Mouse (Mus musculus) heart, postnatal 0 days (tissue): ENCODE data around the gene Tspoap1. TPM values are rescaled to one million over a fixed set of nuclear protein-coding genes. Genes with fewer than 3 reads are reported as not detected.

ENCODE experiments used
- ATAC-seq: fragments of 200-750 bp; cut with Nextera tagmentation; 2 replicates; pipeline ENCODE4 v1.8.0; 2017; ENCODE audit warnings: low read depth, moderate number of reproducible peaks, moderate library complexity; ENCODE audit not compliant: insufficient read depth
- DNase-seq: peaks from one replicate; pipeline ENCODE4 v3.0.0-alpha.2; 2016; ENCODE audit warnings: low spot score
- H3K27ac ChIP-seq: fragments of 300-500 bp; sonication (generic); 2 replicates; pipeline ENCODE4 v1.5.1; 2014; ENCODE audit warnings: low read depth, mild to moderate bottlenecking
- H3K27me3 ChIP-seq: fragments of 300-500 bp; sonication (generic); 2 replicates; pipeline ENCODE4 v1.6.1; 2014; ENCODE audit warnings: low read length, mixed read lengths; ENCODE audit not compliant: control insufficient read depth, insufficient read depth
- H3K36me3 ChIP-seq: fragments of 300-500 bp; sonication (generic); replicated peaks from 2 replicates; pipeline ENCODE4 v1.6.1; 2014; ENCODE audit warnings: low read length, mixed read lengths; ENCODE audit not compliant: control insufficient read depth, insufficient read depth
- H3K4me1 ChIP-seq: fragments of 300-500 bp; sonication (generic); 2 replicates; pipeline ENCODE4 v1.6.1; 2014; ENCODE audit warnings: antibody characterized with exemption; ENCODE audit not compliant: control insufficient read depth, insufficient read depth
- H3K4me2 ChIP-seq: fragments of 300-500 bp; sonication (generic); 2 replicates; pipeline ENCODE4 v1.6.1; 2014; ENCODE audit warnings: low read depth, mild to moderate bottlenecking, low read length, moderate library complexity
- H3K4me3 ChIP-seq: fragments of 300-500 bp; sonication (generic); 2 replicates; pipeline ENCODE4 v1.5.1; 2014; ENCODE audit warnings: low read depth, low read length
- H3K9ac ChIP-seq: fragments of 300-500 bp; sonication (generic); replicated peaks from 2 replicates; pipeline ENCODE4 v1.6.1; 2014; ENCODE audit warnings: low read depth, low read length, mixed read lengths
- H3K9me3 ChIP-seq: fragments of 300-500 bp; sonication (generic); replicated peaks from 2 replicates; pipeline ENCODE4 v1.6.1; 2016; ENCODE audit warnings: low read length; ENCODE audit not compliant: control insufficient read depth
- CTCF ChIP-seq: IDR thresholded peaks from 2 replicates; pipeline ENCODE4 v1.5.1; 2016; ENCODE audit warnings: antibody characterized with exemption, control low read depth, low read depth
- EP300 ChIP-seq: IDR thresholded peaks from 2 replicates; pipeline ENCODE4 v1.6.1; 2016; ENCODE audit warnings: antibody characterized with exemption, low read depth
- WGBS: fragments of 180-500 bp; shearing (Covaris S2); extraction: QIAGEN DNeasy Blood & Tissue Kit; methylation state at CpG from one replicate; pipeline ENCODE4 v1.1.7; 2014; 5-methylcytosine and 5-hydroxymethylcytosine counted together
- polyA plus RNA-seq: library from polyadenylated mRNA; unstranded; fragments of >200 nt; fragmentation: Nextera tagmentation; extraction: Ambion mirVana; gene quantifications from 2 replicates; pipeline ENCODE4 v1.2.1, GENCODE M21; 2015
- total RNA-seq: library from RNA; depleted of rRNA; stranded (reverse); fragments of >200 nt; gene quantifications from 2 replicates; pipeline ENCODE4 v1.2.3, GENCODE M21; 2014; ENCODE audit warnings: low replicate concordance

The Tspoap1 gene
- total and polyA plus RNA-seq, 2 experiments from 2014 or later = not detected

DNA sequence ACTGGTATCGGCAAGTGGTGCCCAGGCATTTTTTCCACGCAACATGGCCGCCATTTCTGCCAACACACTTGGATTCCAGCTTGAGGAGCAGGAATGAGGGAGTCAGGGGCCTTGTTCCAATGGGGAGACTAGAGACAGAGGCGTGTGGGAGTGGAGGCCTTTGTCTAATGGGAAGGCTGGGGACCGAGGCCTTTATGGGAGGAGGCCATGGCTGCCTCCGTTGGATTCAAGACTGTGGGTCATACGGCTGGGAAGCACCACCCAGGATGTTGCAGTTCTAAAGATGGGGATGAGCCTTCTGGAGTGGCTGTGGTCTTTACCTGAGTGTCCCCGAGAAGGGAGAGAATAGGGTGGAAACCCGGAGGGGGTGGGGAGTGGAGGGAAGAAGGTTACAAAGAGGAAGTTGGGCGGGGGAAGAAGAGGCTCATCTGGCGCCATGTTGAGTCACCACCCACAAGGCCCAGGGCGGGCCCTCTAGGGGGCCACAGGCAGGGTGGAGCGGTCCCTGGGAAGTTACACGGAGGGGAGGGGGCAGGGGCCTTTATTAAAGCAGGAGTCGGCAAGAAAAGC is 4.0 kb upstream of the Tspoap1 start:
- Histone ChIP-seq H3K4me3 (peak overlapping the region; percentile 37), H3K4me1 (no peaks in the 10 kb centered on the region), H3K27ac (no peak overlapping the region; the same call in 1 of the 2 replicates), H3K9ac (no peak overlapping the region; the same call in 1 of the 2 replicates), H3K36me3 (no peaks in the 10 kb centered on the region), H3K27me3 (peaks cover 20% of the 10 kb centered on the region), H3K9me3 (no peaks in the 10 kb centered on the region), H3K4me2 (no peak overlapping the region)
- 81% methylated on average over 15 of the region's 15 CpGs for WGBS
- no peak for DNase-seq
- no peak for ATAC-seq
- TF ChIP-seq EP300 = no peak
- TF ChIP-seq CTCF = no peak

- Histone ChIP-seq H3K9ac (no peak overlapping the region), H3K27me3 (peaks cover 29% of the 10 kb centered on the region), H3K4me2 (no peak overlapping the region), H3K4me1 (no peaks in the 10 kb centered on the region), H3K27ac (no peak overlapping the region; the same call in 1 of the 2 replicates), H3K4me3 (peak overlapping the region; percentile 37; the same call in 1 of the 2 replicates), H3K9me3 (no peaks in the 10 kb centered on the region), H3K36me3 (no peaks in the 10 kb centered on the region)
- 79% methylated on average over 25 of the region's 25 CpGs for WGBS
- TF ChIP-seq EP300 (no peak), CTCF (no peak)
- no peak for ATAC-seq
- no peak for DNase-seq
These were observed 3.1 kb upstream of the Tspoap1 start for GRCm38 (mm10) chr11:87757001-87757954.

- Histone ChIP-seq H3K4me3 (no peak overlapping the region), H3K36me3 (no peaks in the 10 kb centered on the region), H3K4me1 (no peaks in the 10 kb centered on the region), H3K9ac (no peak overlapping the region), H3K27me3 (peaks cover 40% of the 10 kb centered on the region), H3K4me2 (no peak overlapping the region), H3K9me3 (no peaks in the 10 kb centered on the region), H3K27ac (no peak overlapping the region)
- 71% methylated on average over 7 of the region's 7 CpGs for WGBS
- DNase-seq = no peak
- no peak for ATAC-seq
- TF ChIP-seq EP300 = no peak
- TF ChIP-seq CTCF = no peak
These were observed 2.0 kb upstream of the Tspoap1 start for GRCm38 (mm10) chr11:87758161-87758911.

DNA sequence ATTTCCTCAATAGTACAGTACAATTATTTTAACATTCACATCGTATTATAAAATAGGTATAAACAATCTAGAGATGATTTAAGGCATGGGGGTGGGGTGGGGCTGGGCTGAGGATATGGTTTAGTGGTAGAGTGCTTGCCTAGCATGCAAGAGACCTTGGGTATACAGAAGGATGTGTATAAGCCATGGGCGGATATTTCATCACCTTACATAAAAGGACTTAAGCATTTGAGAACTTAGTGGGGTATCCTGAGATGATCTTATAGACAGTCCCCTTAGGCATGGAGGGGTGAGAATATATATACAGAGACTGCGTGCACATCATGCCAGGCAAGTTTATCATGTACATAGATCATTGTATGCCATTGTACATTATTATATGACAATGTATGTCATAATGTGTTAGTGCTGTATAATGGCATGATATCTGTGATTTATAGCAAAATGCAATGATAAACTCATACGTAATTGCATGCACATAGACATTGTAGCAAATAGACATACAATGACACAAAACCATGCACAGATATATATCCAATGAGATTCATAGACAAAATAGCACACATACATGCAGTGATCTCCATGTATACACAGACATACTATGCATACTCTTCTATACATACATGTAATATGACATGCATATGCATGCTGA is 1.3 kb upstream of the Tspoap1 start:
- DNase-seq (no peak), ATAC-seq (no peak)
- no peaks in the 10 kb centered on the region for H3K9me3 ChIP-seq
- H3K27ac ChIP-seq = no peak overlapping the region
- no peak overlapping the region for H3K4me2 ChIP-seq
- TF ChIP-seq EP300 (no peak), CTCF (no peak)
- 59% methylated on average over 4 of the region's 4 CpGs for WGBS
- H3K4me1 ChIP-seq = no peaks in the 10 kb centered on the region
- no peaks in the 10 kb centered on the region for H3K36me3 ChIP-seq
- H3K4me3 ChIP-seq = no peak overlapping the region
- peaks cover 47% of the 10 kb centered on the region for H3K27me3 ChIP-seq
- no peak overlapping the region for H3K9ac ChIP-seq

DNA sequence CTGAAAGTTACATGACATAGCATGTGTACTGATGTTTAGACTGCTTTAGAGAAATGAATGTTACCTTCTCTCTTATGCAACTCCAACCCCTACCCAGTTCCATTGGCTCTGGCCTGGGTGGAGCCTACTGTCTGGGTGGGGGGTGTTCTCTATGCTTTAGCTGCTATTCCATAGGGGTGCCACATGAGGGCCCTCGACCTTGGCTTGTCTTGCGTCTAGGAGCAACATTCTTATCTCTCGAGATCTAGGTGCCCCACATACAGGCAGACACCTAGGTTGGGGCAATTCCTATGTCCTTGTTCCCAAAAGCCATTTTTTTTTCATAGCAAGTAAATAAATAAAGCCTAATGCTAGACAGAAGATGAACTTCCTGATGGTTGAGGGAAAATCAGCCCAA is 734 bp upstream of the Tspoap1 start:
- Histone ChIP-seq H3K27ac (no peak overlapping the region), H3K27me3 (peaks cover 52% of the 10 kb centered on the region), H3K4me3 (no peak overlapping the region), H3K4me1 (no peaks in the 10 kb centered on the region), H3K36me3 (no peaks in the 10 kb centered on the region), H3K9me3 (no peaks in the 10 kb centered on the region), H3K4me2 (no peak overlapping the region), H3K9ac (no peak overlapping the region)
- 12% methylated on average over 3 of the region's 3 CpGs for WGBS
- DNase-seq (no peak), ATAC-seq (no peak)
- TF ChIP-seq EP300 (no peak), CTCF (0 out of 2 replicates have a peak, but pooled peaks have one; percentile 6)
